Mouse (Mus musculus) mouse trophoblast stem cell (cell line): ENCODE data around the gene Macrod1.
"Not testable (repeated sequence)": the region's sequence is repeated elsewhere in the genome, so short reads cannot be mapped to it uniquely, and the experiment has no call there.

Source experiments
- in situ Hi-C, 2 experiments: fragments of 300-500 bp; cut with MseI, MboI; formaldehyde crosslinking; loops; 2 replicates in 1 of 2; 3 replicates in 1 of 2; pipeline ENCODE4 v1.15.1; 2025

Macrod1 gene

GRCm38 (mm10) chr19:7056248-7057087 is at the start of gene Macrod1:
Gene Macrod1 (plus strand): TSS chr19:7056810.
- in situ Hi-C loops: no loop called here

GRCm38 (mm10) chr19:7006892-7007593 is 49.6 kb upstream of the Macrod1 start:
- in situ Hi-C loops: no loop called here

- in situ Hi-C loops: no loop called here
Observed at GRCm38 (mm10) chr19:7012426-7012825, 44.2 kb upstream of the Macrod1 start.

- in situ Hi-C loops: no loop called here
Observed at GRCm38 (mm10) chr19:7013984-7014383, 42.6 kb upstream of the Macrod1 start.

GRCm38 (mm10) chr19:7014481-7015135 is 42.0 kb upstream of the Macrod1 start:
- in situ Hi-C loops: no loop called here

GRCm38 (mm10) chr19:7017541-7018457 is 38.8 kb upstream of the Macrod1 start:
- in situ Hi-C loops: no loop called here

- in situ Hi-C loops: no loop called here
Observed at GRCm38 (mm10) chr19:7018546-7018945, 38.1 kb upstream of the Macrod1 start.

- in situ Hi-C loops: no loop called here
Observed at GRCm38 (mm10) chr19:7019191-7019590, 37.4 kb upstream of the Macrod1 start, which contains the start of gene Fermt3. Gene Fermt3 (minus strand): TSS chr19:7019469.

- in situ Hi-C loops: no loop called here
Observed at GRCm38 (mm10) chr19:7020224-7020641, 36.4 kb upstream of the Macrod1 start.

GRCm38 (mm10) chr19:7029531-7029930 is 27.1 kb upstream of the Macrod1 start:
- in situ Hi-C loops: no loop called here

GRCm38 (mm10) chr19:7034006-7034405 is 22.6 kb upstream of the Macrod1 start:
- in situ Hi-C loops: no loop called here

GRCm38 (mm10) chr19:7039088-7039720 is 17.4 kb upstream of the Macrod1 start:
- in situ Hi-C loops: no loop called here

GRCm38 (mm10) chr19:7039841-7040636 is 16.6 kb upstream of the Macrod1 start, which contains the start of gene Stip1:
Gene Stip1 (minus strand): TSS chr19:7039967.
- in situ Hi-C loops: no loop called here

GRCm38 (mm10) chr19:7040637-7041130 is 15.9 kb upstream of the Macrod1 start:
- in situ Hi-C loops: no loop called here

- in situ Hi-C loops: no loop called here
Observed at GRCm38 (mm10) chr19:7041171-7041570, 15.4 kb upstream of the Macrod1 start.

GRCm38 (mm10) chr19:7044279-7044678 is 12.3 kb upstream of the Macrod1 start:
- in situ Hi-C loops: no loop called here

- in situ Hi-C loops: no loop called here
Observed at GRCm38 (mm10) chr19:7044706-7045105, 11.9 kb upstream of the Macrod1 start.

- in situ Hi-C loops: not testable (repeated sequence)
Observed at GRCm38 (mm10) chr19:7053382-7053781, 3.2 kb upstream of the Macrod1 start.

- in situ Hi-C loops: no loop called here
Observed at GRCm38 (mm10) chr19:7054772-7055171, 1.8 kb upstream of the Macrod1 start.

GRCm38 (mm10) chr19:7055173-7055572 is 1.4 kb upstream of the Macrod1 start:
- in situ Hi-C loops: no loop called here
